Mouse (Mus musculus): ENCODE data around the gene Med9.

GRCm38 (mm10) chr11:60005866-60006265 lies 57.9 kb downstream of the Med9 start:
- TF ChIP-seq CTCF (IDR thresholded peaks at IDR 0.05; ENCODE audit: control insufficient read depth, insufficient read depth, insufficient read length) (no peak), MYOD1 (IDR thresholded peaks at IDR 0.05; ENCODE audit: control insufficient read depth, insufficient read length, low read depth) (no peak), MYOG (IDR thresholded peaks at IDR 0.05; ENCODE audit: control insufficient read depth, extremely low read depth, insufficient read length) (no peak), MAX (IDR thresholded peaks at IDR 0.05) (no peak), FOSL1 (IDR thresholded peaks at IDR 0.05; ENCODE audit: insufficient read depth, low read length, poor library complexity, severe bottlenecking) (no peak), CEBPB (IDR thresholded peaks at IDR 0.05; ENCODE audit: low read depth) (no peak), USF1 (IDR thresholded peaks at IDR 0.05; ENCODE audit: low read depth) (no peak)
